Mouse (Mus musculus) midbrain, embryonic 13.5 days (tissue): ENCODE measurements around the gene Ttc39b. TPM values are rescaled to one million over a fixed set of nuclear protein-coding genes. Genes with fewer than 3 reads are reported as not detected.
"Not testable (repeated sequence)": the region's sequence is repeated elsewhere in the genome, so short reads cannot be mapped to it uniquely, and the experiment has no call there.

ENCODE experiments used
- ATAC-seq: fragments of 200-750 bp; cut with Nextera tagmentation; 2 replicates; pipeline ENCODE4 v1.8.0; 2017; ENCODE audit warnings: mild to moderate bottlenecking, moderate TSS enrichment, moderate library complexity
- H3K27ac ChIP-seq: fragments of 300-500 bp; sonication (generic); 2 replicates; pipeline ENCODE4 v1.5.1; 2015; ENCODE audit warnings: inconsistent platforms, mild to moderate bottlenecking, moderate library complexity
- H3K27me3 ChIP-seq: fragments of 300-500 bp; sonication (generic); 2 replicates; pipeline ENCODE4 v1.6.1; 2015; ENCODE audit warnings: mild to moderate bottlenecking, inconsistent platforms
- H3K36me3 ChIP-seq: fragments of 300-500 bp; sonication (generic); 2 replicates; pipeline ENCODE4 v1.6.1; 2015; ENCODE audit warnings: mild to moderate bottlenecking, inconsistent platforms
- H3K4me1 ChIP-seq: fragments of 300-500 bp; sonication (generic); replicated peaks from 2 replicates; pipeline ENCODE4 v1.6.1; 2015; ENCODE audit warnings: inconsistent platforms
- H3K4me2 ChIP-seq: fragments of 300-500 bp; sonication (generic); replicated peaks from 2 replicates; pipeline ENCODE4 v1.6.1; 2015; ENCODE audit warnings: moderate library complexity, mild to moderate bottlenecking, inconsistent platforms
- H3K4me3 ChIP-seq: fragments of 300-500 bp; sonication (generic); replicated peaks from 2 replicates; pipeline ENCODE4 v1.5.1; 2015; ENCODE audit warnings: mild to moderate bottlenecking, inconsistent platforms
- H3K9ac ChIP-seq: fragments of 300-500 bp; sonication (generic); replicated peaks from 2 replicates; pipeline ENCODE4 v1.6.1; 2015; ENCODE audit warnings: mild to moderate bottlenecking, inconsistent platforms
- H3K9me3 ChIP-seq: fragments of 300-500 bp; sonication (generic); 2 replicates; pipeline ENCODE4 v1.6.1; 2016; ENCODE audit warnings: mild to moderate bottlenecking, inconsistent platforms
- WGBS: fragments of 180-500 bp; shearing (Covaris S2); methylation state at CpG from one replicate; pipeline ENCODE4 v1.1.7; 2015; 5-methylcytosine and 5-hydroxymethylcytosine counted together
- polyA plus RNA-seq: library from polyadenylated mRNA; unstranded; fragments of >200 nt; fragmentation: Nextera tagmentation; extraction: Ambion mirVana; gene quantifications from 2 replicates; pipeline ENCODE4 v1.2.1, GENCODE M21; 2015

Gene Ttc39b
- polyA plus RNA-seq, 1 experiment from 2014 or later: 3.7 TPM

DNA sequence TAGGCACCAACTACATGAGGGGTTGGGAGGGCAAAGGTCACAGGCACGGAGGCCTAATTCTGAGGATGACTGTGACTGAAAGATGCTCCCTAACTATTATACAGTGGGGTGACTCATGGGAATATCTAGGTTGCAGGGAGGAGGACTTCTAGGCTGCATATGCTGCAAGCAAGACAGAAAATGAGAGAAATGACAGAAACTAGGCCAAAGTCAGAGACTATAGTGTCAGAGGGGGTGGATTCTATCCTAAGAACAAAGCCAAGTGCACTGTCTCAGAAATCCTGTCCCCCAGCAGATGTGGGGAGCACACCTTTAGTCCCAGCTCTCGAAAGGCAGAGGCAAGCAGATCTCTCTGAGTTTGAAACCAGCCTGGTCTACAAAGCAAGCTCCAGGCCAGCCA lies 59.2 kb downstream of the Ttc39b start:
- no peaks in the 10 kb centered on the region for H3K4me1 ChIP-seq
- no peak overlapping the region for H3K9ac ChIP-seq
- H3K9me3 ChIP-seq: no peaks in the 10 kb centered on the region
- ATAC-seq: no peak
- no peak overlapping the region for H3K4me2 ChIP-seq
- H3K27ac ChIP-seq: no peak overlapping the region
- no peak overlapping the region for H3K4me3 ChIP-seq
- H3K27me3 ChIP-seq: no peaks in the 10 kb centered on the region
- no peaks in the 10 kb centered on the region for H3K36me3 ChIP-seq
- WGBS: 87% methylated on average over 2 of the region's 2 CpGs

DNA sequence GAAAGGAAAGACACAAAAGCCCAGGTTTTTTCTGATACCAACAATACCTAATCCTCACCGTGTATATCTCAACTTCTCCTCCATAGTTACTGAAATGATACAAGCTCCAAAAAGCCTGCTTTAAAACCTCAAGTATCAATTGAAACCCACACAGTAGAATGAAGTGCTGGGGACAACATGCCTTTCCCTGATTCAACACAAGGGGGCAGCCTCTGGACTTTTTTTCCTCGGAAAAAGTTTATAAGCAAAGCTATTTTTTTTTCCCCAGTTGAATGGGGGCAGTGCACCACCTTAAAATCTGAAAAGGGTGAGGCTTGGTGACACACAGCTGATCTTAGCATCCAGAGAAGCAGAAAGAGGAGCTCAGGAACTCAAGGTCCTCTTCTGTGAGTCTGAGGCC lies 62.1 kb downstream of the Ttc39b start:
- Histone ChIP-seq H3K36me3 (no peaks in the 10 kb centered on the region; the same call in 1 of the 2 replicates), H3K4me3 (no peak overlapping the region), H3K9ac (no peak overlapping the region), H3K27me3 (no peaks in the 10 kb centered on the region), H3K4me1 (no peaks in the 10 kb centered on the region), H3K4me2 (no peak overlapping the region), H3K9me3 (no peaks in the 10 kb centered on the region), H3K27ac (no peak overlapping the region)
- WGBS: 9% methylated on average over 2 of the region's 2 CpGs
- ATAC-seq: no peak

DNA sequence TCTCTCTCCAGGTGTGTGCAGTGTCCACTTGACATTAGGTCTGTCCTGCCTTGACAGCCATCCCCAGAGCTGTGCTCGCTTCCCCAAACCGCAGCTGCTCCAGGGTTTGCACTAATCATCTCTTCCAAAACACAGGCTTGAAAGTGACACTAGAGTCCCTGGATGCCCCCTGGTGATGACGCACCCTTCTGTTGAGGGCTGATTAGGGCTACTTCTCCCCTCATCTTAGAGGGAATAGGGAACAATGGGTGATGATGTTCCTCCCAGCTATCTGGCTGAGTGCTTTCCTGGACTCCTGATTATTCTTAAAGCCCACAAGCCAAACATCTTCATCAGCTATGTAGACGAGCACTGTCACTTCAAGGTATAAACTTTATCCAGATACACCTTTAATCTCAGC lies 64.4 kb downstream of the Ttc39b start:
- no peaks in the 10 kb centered on the region for H3K9me3 ChIP-seq
- no peaks in the 10 kb centered on the region for H3K27me3 ChIP-seq
- H3K9ac ChIP-seq: no peak overlapping the region
- H3K27ac ChIP-seq: no peak overlapping the region
- no peak for ATAC-seq
- H3K4me2 ChIP-seq: no peak overlapping the region
- H3K4me3 ChIP-seq: no peak overlapping the region
- no peaks in the 10 kb centered on the region for H3K4me1 ChIP-seq
- 83% methylated on average over 4 of the region's 4 CpGs for WGBS
- H3K36me3 ChIP-seq: no peaks in the 10 kb centered on the region; the same call in 1 of the 2 replicates

DNA sequence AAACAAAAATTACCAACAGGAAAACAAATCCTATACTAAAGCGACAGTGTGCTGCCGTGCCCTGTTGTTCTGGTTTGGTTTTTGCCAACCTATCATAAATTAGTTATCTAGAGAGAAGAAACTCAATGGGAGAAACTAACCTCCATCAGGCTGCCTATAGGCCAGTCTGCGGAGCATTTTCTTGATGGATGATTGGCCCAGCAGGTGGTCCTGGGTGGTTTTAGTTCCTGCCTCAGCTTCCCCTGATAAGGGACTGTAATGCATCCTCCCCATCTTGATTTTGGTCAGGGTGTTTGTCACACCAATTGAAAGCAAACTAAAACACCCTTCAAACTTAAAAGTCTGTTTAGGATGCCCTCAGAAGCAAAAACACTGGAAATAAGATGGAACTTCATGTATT lies 65.8 kb downstream of the Ttc39b start:
- no peaks in the 10 kb centered on the region for H3K27me3 ChIP-seq
- no peak for ATAC-seq
- no peak overlapping the region for H3K9ac ChIP-seq
- H3K27ac ChIP-seq: no peak overlapping the region
- 88% methylated on average over 3 of the region's 3 CpGs for WGBS
- no peak overlapping the region for H3K4me3 ChIP-seq
- no peaks in the 10 kb centered on the region for H3K4me1 ChIP-seq
- no peaks in the 10 kb centered on the region for H3K9me3 ChIP-seq
- no peaks in the 10 kb centered on the region; the same call in 1 of the 2 replicates for H3K36me3 ChIP-seq
- no peak overlapping the region for H3K4me2 ChIP-seq

DNA sequence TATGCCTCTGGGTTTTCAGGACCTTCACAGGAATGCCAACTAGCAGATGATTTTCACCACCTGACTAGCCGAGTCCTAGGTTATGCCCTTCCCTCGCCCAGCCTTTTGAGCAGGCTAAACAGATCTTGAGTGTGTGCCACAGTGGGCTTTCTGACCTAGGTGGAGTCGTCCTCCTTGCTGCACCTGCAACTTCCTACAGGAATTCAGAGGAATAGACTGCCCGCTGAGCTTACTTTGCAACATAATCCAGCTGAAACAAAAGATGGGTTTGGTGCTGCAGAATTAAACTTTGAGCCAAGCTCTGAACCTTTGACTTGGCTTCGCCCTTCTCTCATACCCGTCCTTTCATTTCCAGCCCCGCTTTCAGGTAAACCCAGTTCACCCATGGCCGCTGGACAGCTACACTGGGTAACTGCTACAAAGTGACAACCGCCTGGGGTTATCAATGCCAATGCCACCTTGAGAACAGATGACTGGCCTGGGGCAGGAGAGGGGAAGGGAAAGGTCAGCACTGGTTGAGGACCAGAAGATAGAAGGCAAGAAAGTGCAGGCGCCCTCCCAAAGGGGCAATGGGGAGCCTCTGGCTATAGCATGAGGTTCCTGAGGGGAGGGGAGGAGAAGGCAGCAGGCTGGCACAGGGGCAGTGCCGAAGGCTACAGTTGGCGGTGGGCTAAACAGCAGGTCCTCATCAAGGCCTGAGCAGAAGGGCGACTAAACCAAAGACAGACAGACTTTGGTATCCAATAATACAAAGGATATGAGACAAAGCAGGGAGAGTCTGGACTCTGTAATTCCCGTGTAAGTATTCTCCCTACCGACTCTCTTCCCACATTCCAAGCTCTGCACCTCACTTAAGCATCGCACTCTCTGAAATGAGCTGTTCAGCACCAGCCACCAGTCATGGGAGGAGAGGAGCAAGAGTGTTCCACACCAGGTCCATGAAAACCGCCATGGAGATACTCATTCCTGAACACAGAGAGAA lies 66.5 kb downstream of the Ttc39b start:
- H3K4me3 ChIP-seq: no peak overlapping the region
- H3K36me3 ChIP-seq: no peaks in the 10 kb centered on the region; the same call in 1 of the 2 replicates
- 48% methylated on average over 17 of the region's 17 CpGs for WGBS
- H3K9me3 ChIP-seq: no peaks in the 10 kb centered on the region
- no peaks in the 10 kb centered on the region for H3K27me3 ChIP-seq
- no peaks in the 10 kb centered on the region for H3K4me1 ChIP-seq
- H3K9ac ChIP-seq: no peak overlapping the region
- no peak overlapping the region for H3K4me2 ChIP-seq
- no peak overlapping the region for H3K27ac ChIP-seq
- ATAC-seq: no peak

DNA sequence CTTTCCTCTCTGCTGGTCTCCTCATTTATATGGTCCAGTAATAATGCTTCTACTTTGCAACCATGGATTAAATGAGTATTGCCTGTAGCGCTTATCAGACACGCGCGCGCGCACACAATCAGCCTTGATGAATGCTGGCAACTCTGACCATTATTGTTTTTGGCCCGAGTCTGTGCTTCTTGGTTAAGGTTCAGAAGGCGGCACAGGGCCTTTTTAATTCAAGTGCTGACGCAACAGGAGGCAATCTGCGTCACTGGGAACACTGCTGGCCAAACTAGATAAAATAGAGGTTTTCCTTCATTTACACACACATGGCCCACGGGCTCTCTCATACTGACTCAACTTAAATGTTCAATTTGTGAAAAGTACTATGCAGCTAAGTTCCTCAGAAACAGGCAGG lies 67.3 kb downstream of the Ttc39b start:
- H3K9me3 ChIP-seq: no peaks in the 10 kb centered on the region
- H3K27ac ChIP-seq: no peak overlapping the region
- ATAC-seq: no peak
- H3K4me1 ChIP-seq: no peaks in the 10 kb centered on the region
- 80% methylated on average over 11 of the region's 11 CpGs for WGBS
- no peaks in the 10 kb centered on the region; the same call in 1 of the 2 replicates for H3K36me3 ChIP-seq
- no peak overlapping the region for H3K4me3 ChIP-seq
- no peaks in the 10 kb centered on the region for H3K27me3 ChIP-seq
- H3K9ac ChIP-seq: no peak overlapping the region
- no peak overlapping the region for H3K4me2 ChIP-seq

DNA sequence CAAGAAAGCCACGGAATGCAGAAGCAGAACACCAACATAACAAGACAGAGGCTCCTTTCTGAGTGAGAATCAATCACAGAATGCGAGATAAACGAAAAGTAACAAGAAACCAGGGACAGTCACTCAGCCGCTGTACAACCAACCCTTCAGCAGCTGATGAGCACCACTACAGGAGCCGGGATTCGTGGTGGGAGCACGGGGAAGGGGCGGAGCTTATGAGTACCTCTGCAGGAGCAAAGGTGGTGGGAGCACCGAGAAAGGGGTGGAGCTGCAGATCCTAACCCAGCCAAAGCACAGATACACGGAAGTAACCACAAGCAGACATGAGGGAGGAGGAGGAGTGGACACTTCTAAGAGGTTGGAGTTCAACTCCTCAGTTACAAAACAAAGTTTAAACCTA lies 69.1 kb downstream of the Ttc39b start:
- Histone ChIP-seq H3K36me3 (no peaks in the 10 kb centered on the region; the same call in 1 of the 2 replicates), H3K4me1 (no peaks in the 10 kb centered on the region), H3K27me3 (no peaks in the 10 kb centered on the region), H3K9me3 (no peaks in the 10 kb centered on the region), H3K27ac (no peak overlapping the region), H3K4me2 (no peak overlapping the region), H3K4me3 (no peak overlapping the region), H3K9ac (no peak overlapping the region)
- WGBS: 91% methylated on average over 10 of the region's 10 CpGs
- no peak for ATAC-seq

DNA sequence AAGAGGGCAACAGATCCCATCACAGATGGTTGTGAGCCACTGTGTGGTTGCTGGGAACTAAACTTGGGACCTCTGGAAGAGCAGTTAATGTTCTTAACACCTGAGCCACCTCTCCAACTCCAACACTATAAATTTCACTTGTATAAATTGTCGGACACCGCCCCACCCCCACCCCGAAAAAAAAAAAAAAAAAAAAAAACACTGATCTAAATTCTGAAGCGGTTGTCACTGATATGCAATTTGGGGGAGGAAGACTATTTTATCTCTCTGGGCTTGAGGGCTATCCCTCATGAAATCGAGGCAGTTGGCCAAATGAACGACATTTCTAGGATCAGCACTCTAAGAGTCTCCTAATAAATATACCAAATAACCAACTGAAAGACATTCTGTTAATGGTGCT lies 70.4 kb downstream of the Ttc39b start:
- no peak overlapping the region for H3K4me2 ChIP-seq
- H3K36me3 ChIP-seq: no peaks in the 10 kb centered on the region; the same call in 1 of the 2 replicates
- ATAC-seq: no peak
- H3K27ac ChIP-seq: no peak overlapping the region
- H3K27me3 ChIP-seq: no peaks in the 10 kb centered on the region
- H3K4me1 ChIP-seq: no peaks in the 10 kb centered on the region
- H3K4me3 ChIP-seq: no peak overlapping the region
- H3K9ac ChIP-seq: no peak overlapping the region
- H3K9me3 ChIP-seq: no peaks in the 10 kb centered on the region
- 94% methylated on average over 6 of the region's 6 CpGs for WGBS

DNA sequence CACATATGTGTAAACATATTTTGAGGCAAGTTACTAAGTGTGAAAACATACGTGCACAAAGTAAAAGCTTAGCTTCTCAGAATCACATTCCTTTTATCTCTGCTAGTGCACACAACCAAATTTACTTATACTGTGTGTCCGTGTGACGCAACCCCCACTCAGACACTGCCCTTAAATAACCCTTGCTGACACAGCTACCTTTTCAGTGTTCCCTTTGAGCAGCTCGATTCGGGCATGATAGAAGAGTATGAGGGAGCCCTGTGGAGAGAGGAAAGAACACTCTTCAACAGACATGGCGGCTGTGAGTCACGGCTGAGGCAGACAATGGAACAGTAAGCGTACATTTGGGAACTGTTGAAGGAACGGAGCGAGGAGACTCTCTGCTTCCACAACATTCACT lies 80.3 kb downstream of the Ttc39b start:
- Histone ChIP-seq H3K9ac (no peak overlapping the region), H3K4me3 (no peak overlapping the region), H3K9me3 (no peaks in the 10 kb centered on the region), H3K27ac (no peak overlapping the region), H3K36me3 (peaks cover 7% of the 10 kb centered on the region; the same call in 1 of the 2 replicates), H3K27me3 (no peaks in the 10 kb centered on the region), H3K4me1 (no peaks in the 10 kb centered on the region), H3K4me2 (no peak overlapping the region)
- no peak for ATAC-seq
- 90% methylated on average over 10 of the region's 10 CpGs for WGBS

DNA sequence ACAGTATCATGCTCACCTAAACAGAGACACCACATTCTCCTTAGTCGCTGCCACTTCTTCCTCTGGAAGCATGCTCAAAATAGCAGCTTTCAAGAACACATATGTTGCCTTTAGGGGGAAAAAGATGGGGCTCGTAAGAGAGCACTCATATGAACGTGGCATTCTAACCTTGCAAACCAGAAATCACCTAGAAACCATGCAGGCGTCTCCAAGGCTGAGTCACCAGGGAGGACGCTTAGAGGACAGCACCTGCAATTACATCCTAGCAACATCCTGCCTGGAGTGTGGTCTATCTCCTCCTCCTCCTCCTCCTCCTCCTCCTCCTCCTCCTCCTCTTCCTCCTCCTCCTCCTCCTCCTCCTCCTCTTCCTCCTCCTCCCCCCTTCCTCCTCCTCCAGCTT lies 82.4 kb downstream of the Ttc39b start:
- H3K27me3 ChIP-seq: no peaks in the 10 kb centered on the region
- no peak overlapping the region for H3K4me2 ChIP-seq
- ATAC-seq: no peak
- peaks cover 10% of the 10 kb centered on the region; the same call in 1 of the 2 replicates for H3K36me3 ChIP-seq
- H3K27ac ChIP-seq: no peak overlapping the region
- H3K9me3 ChIP-seq: no peaks in the 10 kb centered on the region
- H3K4me1 ChIP-seq: no peaks in the 10 kb centered on the region
- no peak overlapping the region for H3K9ac ChIP-seq
- 75% methylated on average over 5 of the region's 5 CpGs for WGBS
- H3K4me3 ChIP-seq: no peak overlapping the region

DNA sequence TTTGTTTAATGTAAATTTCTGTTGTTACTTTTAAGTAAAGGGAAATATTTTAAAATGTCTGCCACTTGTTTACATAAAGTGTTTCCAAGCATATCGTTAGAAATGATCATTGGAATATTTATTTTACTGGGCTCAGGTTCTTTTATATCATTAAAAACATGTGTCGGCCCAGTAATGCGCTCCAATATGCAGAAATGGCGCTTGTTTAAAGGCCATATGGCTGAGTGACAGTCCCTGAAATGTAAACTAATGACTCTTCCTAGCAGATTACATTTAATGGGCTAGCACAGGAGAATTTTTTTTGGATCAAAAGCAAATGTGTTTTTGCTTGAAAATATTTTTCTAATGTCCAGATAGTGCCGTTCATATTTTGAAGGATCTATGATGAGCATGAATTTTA lies 86.4 kb downstream of the Ttc39b start:
- ATAC-seq: no peak
- no peak overlapping the region for H3K4me3 ChIP-seq
- H3K4me1 ChIP-seq: no peaks in the 10 kb centered on the region; the same call in 1 of the 2 replicates
- H3K4me2 ChIP-seq: no peak overlapping the region
- no peak overlapping the region for H3K9ac ChIP-seq
- peaks cover 4% of the 10 kb centered on the region; the same call in 1 of the 2 replicates for H3K36me3 ChIP-seq
- no peaks in the 10 kb centered on the region for H3K27me3 ChIP-seq
- H3K27ac ChIP-seq: no peak overlapping the region
- WGBS: 82% methylated on average over 5 of the region's 5 CpGs
- H3K9me3 ChIP-seq: no peaks in the 10 kb centered on the region

DNA sequence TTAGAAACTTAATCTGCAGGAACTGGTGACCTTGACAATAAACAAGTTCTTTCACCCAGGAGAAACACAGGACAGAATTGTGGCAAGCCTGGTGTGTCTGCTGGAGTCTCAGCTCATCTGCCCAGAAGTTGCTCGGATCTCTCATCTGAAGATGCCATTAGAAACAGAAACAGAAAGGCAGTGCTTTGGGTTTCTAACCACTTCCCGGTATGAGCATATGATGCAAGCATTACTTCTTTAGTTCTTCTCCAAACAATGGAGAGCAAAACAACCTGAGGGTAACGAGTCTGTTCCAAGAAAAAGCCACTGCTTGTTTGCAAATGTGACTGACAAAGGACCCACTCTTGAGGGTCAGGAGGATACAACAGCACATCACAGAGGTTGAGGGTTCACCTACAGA lies 88.8 kb downstream of the Ttc39b start:
- H3K36me3 ChIP-seq, H3K4me3 ChIP-seq, H3K27ac ChIP-seq, H3K9ac ChIP-seq, H3K9me3 ChIP-seq, H3K4me1 ChIP-seq, ATAC-seq, H3K4me2 ChIP-seq, H3K27me3 ChIP-seq: not testable (repeated sequence)
- WGBS: 88% methylated on average over 2 of the region's 3 CpGs
